Mouse (Mus musculus): ENCODE data around the gene Olfr313.
"Not testable (repeated sequence)": the region's sequence is repeated elsewhere in the genome, so short reads cannot be mapped to it uniquely, and the experiment has no call there.

Olfr313 gene

DNA sequence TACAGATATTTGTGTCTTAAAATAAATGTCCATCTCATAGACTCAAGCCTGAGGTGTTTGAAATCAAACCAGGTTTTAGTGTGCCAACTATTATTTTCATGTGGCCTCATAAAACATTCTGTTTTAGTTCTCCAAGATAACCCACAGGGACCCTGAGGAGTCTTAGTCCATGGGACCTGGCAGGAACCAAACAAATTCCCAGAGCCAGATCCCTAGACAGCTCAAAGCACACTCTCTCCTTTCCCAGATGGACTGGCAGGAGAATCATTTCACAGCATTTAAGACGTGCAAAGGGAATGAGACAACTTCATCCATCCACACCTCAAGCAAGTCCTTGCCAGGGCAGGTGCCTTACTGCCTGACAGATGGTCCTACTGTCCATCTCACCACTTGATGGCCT, at the start of gene Olfr313:
Gene Olfr313 (plus strand): TSS at position 301 of the 400 bp plus-strand sequence.
- not testable (repeated sequence) for DNase-seq

DNA sequence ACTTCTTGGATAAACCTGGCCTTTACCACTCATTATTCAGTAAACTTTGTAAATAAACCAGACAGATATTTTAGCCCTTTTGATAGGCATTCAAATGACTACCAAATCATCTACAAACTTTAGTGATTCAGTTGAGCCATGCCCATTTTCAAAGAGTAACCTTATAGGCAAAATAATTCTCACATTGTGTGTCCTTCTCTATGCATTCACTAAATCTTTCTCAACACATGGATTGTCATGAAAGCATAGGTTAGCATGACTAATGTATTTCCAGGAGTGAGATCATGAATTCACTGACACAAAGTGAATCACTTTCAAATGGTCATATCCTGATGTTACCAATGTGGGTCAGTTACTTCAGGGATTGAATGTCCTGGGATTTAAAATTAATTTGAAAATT, 41.9 kb upstream of the Olfr313 start, which contains the start of gene Olfr315:
Gene Olfr315 (plus strand): TSS at position 301 of the 400 bp plus-strand sequence.
- DNase-seq, result no peak

DNA sequence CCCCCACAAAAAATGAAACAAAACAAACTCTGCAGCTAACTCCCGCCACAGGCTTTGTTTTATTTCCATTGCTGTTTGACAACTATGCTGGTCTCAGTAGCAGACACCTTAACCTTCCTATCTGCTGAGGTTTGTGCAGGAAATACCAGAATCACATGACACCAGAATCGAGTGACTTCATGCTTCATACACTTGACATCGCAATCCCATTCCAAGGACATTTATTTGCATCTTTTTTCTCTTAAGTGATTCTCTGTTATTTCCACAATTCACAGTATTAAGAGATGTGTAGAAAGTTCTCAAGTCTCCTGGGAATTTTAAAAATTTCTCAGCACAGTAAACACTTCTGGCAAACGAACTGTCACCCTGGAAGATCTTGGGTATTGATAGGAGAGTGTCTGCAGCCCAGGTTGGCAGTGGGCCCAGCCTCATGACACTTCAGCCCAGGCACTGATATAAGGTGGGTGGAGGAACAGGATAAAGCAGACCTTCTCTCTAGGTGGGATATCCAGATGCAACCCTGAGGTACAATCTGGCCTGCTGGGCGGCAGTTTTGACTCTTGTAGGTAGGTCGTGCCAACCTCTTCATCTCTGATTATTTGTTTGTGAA, 32.2 kb upstream of the Olfr313 start, which contains the start of gene Olfr314:
Gene Olfr314 (plus strand): TSS at position 473 of the 610 bp plus-strand sequence.
- no peak for DNase-seq

DNA sequence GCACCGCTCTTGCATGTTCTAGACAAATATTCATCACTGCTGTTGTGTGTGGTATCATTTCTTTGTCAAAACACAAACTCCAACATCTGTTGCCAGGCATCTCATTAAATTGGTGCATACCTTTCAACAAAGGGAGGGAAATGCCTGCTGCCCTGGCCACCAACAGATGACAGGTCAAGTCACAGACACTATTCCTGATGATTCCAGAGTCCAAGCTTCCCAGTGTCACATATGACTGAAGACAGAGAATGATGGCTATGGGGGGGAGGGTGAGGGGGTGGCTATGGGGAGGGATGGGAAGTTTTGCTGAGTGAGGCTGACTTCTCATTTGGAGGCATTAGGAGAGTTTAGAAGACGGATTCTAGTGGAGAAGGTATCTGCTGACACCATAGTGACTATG, 30.6 kb upstream of the Olfr313 start:
- no peak for DNase-seq

DNA sequence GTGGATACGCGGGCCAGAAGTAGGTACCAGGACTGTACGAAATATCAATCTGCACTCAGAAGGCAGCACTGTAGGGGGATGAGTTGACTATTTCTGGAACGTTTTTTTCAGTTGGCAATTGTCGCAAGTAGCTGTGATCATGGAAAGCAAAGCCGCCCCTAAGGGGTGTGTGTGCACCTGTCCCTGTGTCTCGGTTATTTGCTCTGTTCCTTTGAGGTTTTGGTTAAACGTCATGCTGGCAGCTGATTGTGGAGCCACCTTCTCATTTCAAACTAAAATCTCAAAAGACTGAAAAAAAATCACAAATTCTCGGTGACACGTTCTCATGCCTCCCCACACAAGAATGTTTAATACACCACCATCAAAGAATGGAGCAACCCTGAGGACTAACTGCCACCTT, 27.1 kb upstream of the Olfr313 start:
- peak; percentile 50 to 75 for DNase-seq

- peak; percentile 46 to 66 for DNase-seq
Observed at GRCm38 (mm10) chr11:58788346-58788745, 26.5 kb upstream of the Olfr313 start.

DNA sequence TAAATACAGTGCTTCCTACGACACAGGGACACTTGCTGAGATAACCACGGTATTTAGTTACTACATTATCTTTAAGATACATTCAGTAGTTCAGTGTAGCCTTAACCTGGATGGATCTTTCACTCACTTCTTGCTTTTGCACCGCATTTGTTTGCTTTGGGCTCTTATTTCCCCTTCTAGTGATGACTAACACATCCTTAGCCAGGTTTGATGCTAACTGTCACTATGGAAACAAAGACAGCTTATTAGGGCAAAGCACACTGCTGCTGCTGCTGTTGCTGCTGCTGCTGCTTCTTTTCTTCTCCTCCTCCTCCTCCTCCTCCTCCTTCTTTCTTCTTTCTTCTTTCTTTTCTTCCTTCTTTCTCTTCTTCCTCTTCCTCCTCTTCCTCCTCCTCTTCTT, 25.3 kb upstream of the Olfr313 start:
- DNase-seq, result no peak

GRCm38 (mm10) chr11:58790053-58790452, 24.7 kb upstream of the Olfr313 start:
- DNase-seq, result no peak

GRCm38 (mm10) chr11:58790646-58791045, 24.2 kb upstream of the Olfr313 start:
- DNase-seq, result no peak

DNA sequence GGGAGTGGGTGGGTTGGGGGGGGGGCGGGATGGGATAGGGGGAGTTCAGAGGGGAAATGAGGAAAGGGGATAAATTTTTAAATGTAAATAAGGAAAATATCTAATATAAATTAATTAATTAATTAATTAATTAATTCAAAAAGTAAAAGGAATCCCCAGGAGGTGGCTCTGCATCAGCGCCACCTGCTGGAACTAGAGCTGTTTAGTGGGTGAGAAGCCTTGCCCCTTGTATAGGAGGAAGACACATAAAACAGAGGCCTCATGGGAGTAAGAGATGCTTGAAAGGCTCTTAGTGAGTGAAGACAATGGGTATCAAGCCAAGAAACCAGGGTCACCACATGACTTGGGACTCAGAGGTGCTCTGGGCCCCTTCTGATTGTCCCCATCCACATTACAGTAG, 18.9 kb upstream of the Olfr313 start:
- peak in 1 of 2 experiments; percentile 47 for DNase-seq

- DNase-seq, result no peak
Observed at GRCm38 (mm10) chr11:58796850-58797249, 17.9 kb upstream of the Olfr313 start.

DNA sequence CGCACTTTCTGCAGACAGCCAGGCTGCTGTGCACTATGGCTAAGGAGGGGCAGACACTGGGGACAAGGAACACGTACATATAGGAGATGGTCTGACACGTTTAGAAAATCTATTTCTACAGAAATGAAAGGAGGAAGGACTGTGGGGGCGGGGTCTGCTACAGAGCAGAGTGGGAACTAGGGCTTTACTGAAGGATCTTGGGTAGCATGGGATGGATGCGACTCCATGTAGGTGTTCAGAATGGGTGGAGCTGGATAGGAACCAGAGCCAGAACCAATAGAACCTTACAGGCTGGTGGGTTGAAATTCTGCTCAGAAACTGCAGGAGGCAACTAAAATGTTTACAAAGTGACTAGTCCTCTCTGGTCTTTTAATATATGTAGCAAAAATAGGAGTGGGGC, 15.1 kb upstream of the Olfr313 start:
- no peak for DNase-seq

GRCm38 (mm10) chr11:58801558-58802228, 13.1 kb upstream of the Olfr313 start, which contains the start of gene Fam183b:
Gene Fam183b, minus strand, starts transcription at chr11:58801960.
- no peak for DNase-seq

DNA sequence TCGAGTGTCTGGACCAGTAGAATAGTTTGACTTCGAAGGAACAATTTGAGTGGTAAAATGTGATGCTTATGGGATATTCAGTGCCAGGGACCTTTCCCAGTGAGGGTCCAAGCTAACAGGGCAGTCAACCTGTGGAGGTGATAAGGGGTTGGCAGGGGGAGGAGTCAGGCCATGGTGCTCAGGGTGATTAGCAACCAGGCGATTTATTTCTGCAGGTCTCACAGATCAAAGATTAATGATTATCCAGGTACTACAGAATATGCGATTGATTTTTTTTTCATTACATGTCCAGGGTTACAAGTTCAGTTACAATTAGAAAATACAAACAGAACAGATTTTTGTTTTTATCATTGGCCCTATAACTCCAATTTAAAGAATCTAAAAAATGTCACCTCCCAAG, 10.9 kb upstream of the Olfr313 start:
- no peak for DNase-seq

- no peak for DNase-seq
Observed at GRCm38 (mm10) chr11:58804393-58804792, 10.4 kb upstream of the Olfr313 start.

DNA sequence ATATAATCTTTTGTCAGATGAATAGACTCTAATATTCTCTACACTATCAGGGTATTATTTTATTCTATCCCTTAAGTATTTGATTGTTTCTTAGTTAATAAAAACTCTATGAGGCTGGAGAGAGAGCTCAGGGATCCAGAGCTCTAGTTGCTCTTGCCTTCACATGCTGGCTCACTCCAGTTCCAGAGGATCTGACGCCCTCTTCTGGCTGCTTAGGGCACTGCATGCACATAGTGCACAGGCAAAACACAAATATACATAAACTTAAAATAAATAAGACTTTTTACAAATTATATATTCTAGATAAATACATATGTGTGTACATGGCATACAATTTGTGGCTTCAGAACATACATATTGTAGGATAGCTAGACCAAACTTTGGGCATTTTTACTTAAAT, 2.8 kb upstream of the Olfr313 start:
- no peak for DNase-seq

- DNase-seq, result no peak
Observed at GRCm38 (mm10) chr11:58815676-58816075, 876 bp downstream of the Olfr313 start.

GRCm38 (mm10) chr11:58828937-58829336, 14.1 kb downstream of the Olfr313 start, which contains the start of gene Olfr312:
Gene Olfr312, plus strand, starts transcription at chr11:58829237.
- not testable (repeated sequence) for DNase-seq

- DNase-seq, result peak; percentile 38 to 46
Observed at GRCm38 (mm10) chr11:58829764-58830163, 15.0 kb downstream of the Olfr313 start.

DNA sequence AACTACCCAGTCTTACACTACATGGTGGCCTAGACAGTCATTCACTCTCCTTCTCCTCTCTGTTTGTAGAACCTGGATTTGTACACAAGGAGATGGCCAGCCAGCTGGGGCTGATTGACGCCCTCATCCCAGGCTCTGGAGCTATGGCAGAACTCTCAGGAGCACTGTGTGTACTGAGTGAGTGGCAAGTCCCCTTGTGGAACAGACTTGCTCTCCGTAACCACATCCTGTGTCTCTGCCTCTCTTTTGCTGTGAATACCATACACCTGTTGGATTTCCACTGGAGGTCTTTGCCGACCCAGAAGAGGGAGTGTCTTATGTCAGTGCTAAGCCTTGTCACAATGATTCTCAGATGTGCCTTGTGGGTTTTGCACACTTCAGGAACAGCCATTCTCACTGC, 17.7 kb downstream of the Olfr313 start:
- peak; percentile 57 to 68 for DNase-seq

DNA sequence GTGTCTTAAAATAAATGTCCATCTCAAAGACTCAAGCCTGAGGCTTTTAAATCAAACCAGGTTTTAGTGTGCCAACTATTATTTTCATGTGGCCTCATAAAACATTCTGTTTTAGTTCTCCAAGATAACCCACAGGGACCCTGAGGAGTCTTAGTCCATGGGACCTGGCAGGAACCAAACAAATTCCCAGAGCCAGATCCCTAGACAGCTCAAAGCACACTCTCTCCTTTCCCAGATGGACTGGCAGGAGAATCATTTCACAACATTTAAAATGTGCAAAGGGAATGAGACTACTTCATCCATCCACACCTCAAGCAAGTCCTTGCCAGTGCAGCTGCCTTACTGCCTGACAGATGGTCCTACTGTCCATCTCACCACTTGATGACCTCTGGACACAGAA, 24.2 kb downstream of the Olfr313 start, which contains the start of gene Olfr311:
Gene Olfr311 (plus strand): TSS at position 301 of the 400 bp plus-strand sequence.
- DNase-seq, result not testable (repeated sequence)

DNA sequence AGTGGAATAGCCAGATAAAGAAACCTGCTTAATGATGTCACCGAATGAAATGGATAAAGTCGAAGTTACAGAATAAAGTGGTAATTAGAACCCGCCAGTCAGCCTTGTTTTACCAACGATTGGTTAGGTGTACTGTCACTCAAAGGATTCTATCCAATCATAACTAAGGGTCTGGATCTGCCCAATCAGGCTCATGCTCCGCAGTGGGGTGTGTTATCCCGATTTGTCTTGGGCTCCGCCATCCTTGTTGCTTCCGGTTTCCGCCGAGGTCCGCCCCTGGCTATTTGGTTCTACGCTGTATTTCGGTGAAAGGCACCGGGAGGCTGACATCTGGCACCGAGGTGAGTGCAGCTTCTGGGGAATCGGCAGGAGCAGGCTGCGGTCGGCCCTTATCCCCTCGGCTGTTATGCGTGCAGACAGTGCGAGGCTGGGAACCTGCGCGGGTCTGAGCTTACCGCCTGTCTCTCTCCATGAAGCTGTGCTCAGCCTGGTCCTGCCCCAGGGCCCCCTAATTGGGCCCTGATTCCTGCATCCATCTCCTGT, 32.2 kb downstream of the Olfr313 start, which contains the start of gene Gm12258:
Gene Gm12258 (plus strand): TSS at position 240 of the 543 bp plus-strand sequence.
- DNase-seq, result peak; percentile 79 to 86

- peak; percentile 36 to 38 for DNase-seq
Observed at GRCm38 (mm10) chr11:58847636-58848035, 32.8 kb downstream of the Olfr313 start.

GRCm38 (mm10) chr11:58849731-58850130, 34.9 kb downstream of the Olfr313 start:
- no peak for DNase-seq
